Mouse (Mus musculus) brain, embryonic 14.5 days (tissue): ENCODE results near the gene Col27a1.

Experiments
- CTCF ChIP-seq: fragments of 200-500 bp; IDR thresholded peaks from 2 replicates; pipeline ENCODE4 v1.5.1; 2012; ENCODE audit warnings: inconsistent platforms, mild to moderate bottlenecking, moderate library complexity, borderline replicate concordance; ENCODE audit not compliant: insufficient read depth, insufficient read length; ENCODE audit errors: extremely low read depth
- POLR2A ChIP-seq: fragments of 200-500 bp; IDR thresholded peaks from 2 replicates; pipeline ENCODE4 v1.6.1; 2012; ENCODE audit warnings: mild to moderate bottlenecking, inconsistent platforms, borderline replicate concordance; ENCODE audit not compliant: poor library complexity, insufficient read depth, insufficient read length, severe bottlenecking; ENCODE audit errors: extremely low read depth

DNA sequence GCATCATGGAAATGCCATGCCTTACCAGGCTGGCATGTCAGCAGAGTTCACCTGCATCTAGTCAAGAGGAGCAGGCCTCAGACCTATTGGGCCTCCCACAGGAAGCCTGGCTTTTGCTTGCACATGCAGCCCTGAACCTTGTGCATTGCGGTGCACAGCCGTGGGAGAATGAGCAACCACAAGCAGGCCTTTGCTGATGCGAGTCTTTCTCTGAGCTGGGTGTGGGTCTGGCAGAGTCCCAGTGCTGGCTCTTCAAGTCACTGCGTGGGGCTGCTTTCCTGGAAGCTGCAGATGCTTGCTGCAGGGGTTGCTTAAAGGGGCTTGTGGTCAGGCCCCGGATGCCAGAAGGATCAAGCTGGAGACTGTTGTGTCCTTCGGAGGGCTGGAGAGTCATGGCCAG is 67.9 kb downstream of the Col27a1 start:
- no peak for TF ChIP-seq POLR2A
- TF ChIP-seq CTCF, result no peak
